ENCODE assay signal across 11 mouse cellular contexts in genomic region chr16:45365353-45365752, GRCm38 (mm10).
"Had no signal": no experiment of that assay in that cellular context is flagged by ENCODE, and none has a peak within 500 bp of the region (broad histone marks: within the 10 kb centered on the region; RNA-seq: fewer than 3 reads in every experiment).

No protein-coding gene starts in this region.

- ATAC-seq: liver, postnatal 0 days; midbrain, embryonic 13.5 days had no signal

- H3K4me3 ChIP-seq: kidney, embryonic 15.5 days; left cerebral cortex, adult 2 months; limb, embryonic 10.5 days; liver, embryonic 13.5 days; midbrain, embryonic 13.5 days; stomach, embryonic 15.5 days had no signal

- H3K4me1 ChIP-seq: limb, embryonic 10.5 days; liver, embryonic 13.5 days; midbrain, embryonic 13.5 days; stomach, embryonic 15.5 days had no signal

- H3K36me3 ChIP-seq: kidney, embryonic 15.5 days; limb, embryonic 10.5 days; liver, embryonic 13.5 days; midbrain, embryonic 13.5 days; stomach, embryonic 15.5 days had no signal

- DNase-seq: kidney, adult 2 months; kidney, postnatal 14 days; liver, embryonic 13.5 days; liver, postnatal 0 days; spleen, adult 18-20 months; thymus, postnatal 14 days had no signal

- H3K9ac ChIP-seq: kidney, embryonic 15.5 days; liver, embryonic 13.5 days; liver, postnatal 0 days; midbrain, embryonic 13.5 days; stomach, embryonic 15.5 days had no signal

- H3K27ac ChIP-seq: kidney, embryonic 15.5 days; left cerebral cortex, adult 2 months; limb, embryonic 10.5 days; liver, embryonic 13.5 days; midbrain, embryonic 13.5 days; stomach, embryonic 15.5 days had no signal

- H3K9me3 ChIP-seq: kidney, embryonic 15.5 days; limb, embryonic 10.5 days; liver, embryonic 13.5 days; midbrain, embryonic 13.5 days; stomach, embryonic 15.5 days had no signal

- H3K4me2 ChIP-seq: kidney, embryonic 15.5 days; liver, embryonic 13.5 days; midbrain, embryonic 13.5 days; stomach, embryonic 15.5 days had no signal

- H3K27me3 ChIP-seq: kidney, embryonic 15.5 days; liver, embryonic 13.5 days; midbrain, embryonic 13.5 days; stomach, embryonic 15.5 days had no signal
